Mouse (Mus musculus) ES-E14 (cell line): Measurements from ENCODE around the gene Bmp7.

ENCODE experiments used
- CHD2 ChIP-seq: IDR thresholded peaks from 2 replicates; pipeline ENCODE4 v1.6.1; 2014; ENCODE audit warnings: mild to moderate bottlenecking, low read depth, low read length, inconsistent platforms
- HCFC1 ChIP-seq: IDR thresholded peaks from 2 replicates; pipeline ENCODE4 v1.6.1; 2012; ENCODE audit warnings: low read length, inconsistent platforms, borderline replicate concordance; ENCODE audit not compliant: insufficient read depth
- MAFK ChIP-seq: IDR thresholded peaks from 2 replicates; pipeline ENCODE4 v1.6.1; 2014; ENCODE audit warnings: mild to moderate bottlenecking, low read depth, low read length, inconsistent platforms; ENCODE audit not compliant: insufficient read depth
- ZC3H11A ChIP-seq: IDR thresholded peaks from 2 replicates; pipeline ENCODE4 v1.6.1; 2012; ENCODE audit warnings: low read depth, mild to moderate bottlenecking, inconsistent platforms, low read length, borderline replicate concordance

DNA sequence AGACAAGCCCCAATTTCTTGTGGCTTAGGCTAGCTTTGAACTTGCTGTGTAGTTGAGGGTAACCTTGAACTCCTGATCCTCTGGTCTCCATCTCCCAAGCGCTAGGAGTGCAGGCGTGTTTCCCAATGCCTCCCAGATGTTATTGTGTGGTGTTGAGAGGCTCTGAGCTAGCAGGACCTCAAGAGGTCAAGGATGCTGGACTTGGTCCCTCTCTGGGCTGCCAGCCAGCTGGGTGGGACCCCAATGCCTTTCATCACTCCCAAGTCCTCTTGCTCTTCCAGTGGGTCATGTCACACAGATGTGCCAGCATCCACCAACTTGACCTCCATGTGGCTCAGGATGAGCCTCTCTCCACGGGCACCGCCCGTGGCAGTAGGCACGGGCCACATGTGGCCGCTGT lies 16.9 kb downstream of the Bmp7 start:
- TF ChIP-seq MAFK: no peak
- TF ChIP-seq ZC3H11A: no peak
- no peak for TF ChIP-seq HCFC1
- no peak for TF ChIP-seq CHD2
